Mouse (Mus musculus) common myeloid progenitor, adult 5-6 weeks (primary cell): Measurements from ENCODE around the gene Exosc7. TPM values are rescaled to one million over a fixed set of nuclear protein-coding genes. Genes with fewer than 3 reads are reported as not detected.

Experiments used
- ATAC-seq: replicated peaks from 2 replicates; pipeline ENCODE4 v1.8.0; 2016; ENCODE audit warnings: low read depth, mild to moderate bottlenecking, moderate TSS enrichment, inconsistent platforms; ENCODE audit not compliant: poor library complexity, severe bottlenecking
- total RNA-seq: library from RNA; stranded (forward); fragments of 200-1000, 187-1606 nt; gene quantifications from 2 replicates; pipeline ENCODE4 v1.2.3, GENCODE M21; 2017

Gene Exosc7
- total RNA-seq, result 104 and 108 TPM in 2 replicates

GRCm38 (mm10) chr9:123112805-123113521 lies at the start of gene Exosc7, which contains the start of gene Zdhhc3:
Gene Exosc7 (plus strand): TSS chr9:123113215.
Gene Zdhhc3 (minus strand): TSS chr9:123113205.
- ATAC-seq, result peak; percentile 87

DNA sequence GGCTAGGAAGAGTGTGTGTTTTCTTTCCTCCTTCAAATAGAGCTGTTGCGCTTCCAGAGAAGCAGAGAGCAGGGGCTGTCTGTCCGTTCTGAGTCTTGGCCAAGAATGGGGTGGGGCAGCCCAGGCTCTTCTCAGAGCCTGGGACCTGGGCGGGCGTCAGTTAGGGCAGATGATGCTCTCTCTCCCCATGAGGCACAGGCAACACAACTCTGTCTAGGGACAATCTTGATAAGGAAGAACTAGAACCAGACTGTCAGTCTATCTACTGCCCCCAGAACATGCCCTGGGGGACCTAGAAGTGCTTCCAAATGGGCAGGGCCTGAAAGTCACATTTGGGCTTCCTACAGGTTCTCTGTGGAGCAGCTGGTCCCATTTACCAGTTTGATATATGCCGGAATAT lies 33.9 kb upstream of the Exosc7 start:
- no peak; the same call in 1 of the 2 replicates for ATAC-seq

DNA sequence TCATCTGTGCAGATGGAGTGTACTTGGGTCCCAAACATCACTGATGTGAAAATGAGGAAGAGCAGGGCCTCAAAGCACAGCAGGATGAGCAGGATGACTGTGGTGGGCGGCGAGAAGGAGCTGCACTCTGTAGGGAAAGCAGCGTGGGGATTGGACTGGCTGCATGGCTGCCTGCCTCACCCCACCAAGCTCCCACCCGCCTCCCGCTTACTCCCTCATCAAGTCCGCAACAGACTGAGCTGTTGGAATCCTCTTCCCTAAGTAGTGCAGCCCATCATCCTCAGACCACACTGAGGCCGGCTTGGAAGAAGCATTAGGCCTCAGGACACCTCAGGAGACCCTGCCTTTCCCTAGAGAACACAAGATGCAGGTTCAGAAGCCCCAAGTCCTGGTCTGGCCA lies 32.7 kb upstream of the Exosc7 start:
- ATAC-seq, result no peak

DNA sequence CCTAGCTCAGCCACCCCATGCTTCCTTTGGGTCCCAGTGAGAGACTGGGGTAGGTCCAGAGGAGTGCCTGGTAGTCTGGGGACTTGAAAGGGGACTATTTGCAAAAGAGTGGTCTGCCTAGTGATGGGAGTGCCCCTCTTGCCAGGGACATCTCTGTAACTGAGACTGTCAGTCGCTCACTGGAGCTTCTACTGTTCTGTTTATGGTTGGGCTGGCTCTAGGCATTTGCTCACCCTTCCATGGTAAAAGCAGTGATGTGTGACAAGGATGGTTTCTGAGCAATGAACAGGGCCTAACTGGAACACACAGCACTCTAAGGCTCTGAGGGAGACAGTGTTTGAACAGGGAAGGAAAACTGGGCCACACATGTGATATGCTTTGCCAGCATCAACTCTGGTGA lies 32.2 kb upstream of the Exosc7 start:
- no peak for ATAC-seq

DNA sequence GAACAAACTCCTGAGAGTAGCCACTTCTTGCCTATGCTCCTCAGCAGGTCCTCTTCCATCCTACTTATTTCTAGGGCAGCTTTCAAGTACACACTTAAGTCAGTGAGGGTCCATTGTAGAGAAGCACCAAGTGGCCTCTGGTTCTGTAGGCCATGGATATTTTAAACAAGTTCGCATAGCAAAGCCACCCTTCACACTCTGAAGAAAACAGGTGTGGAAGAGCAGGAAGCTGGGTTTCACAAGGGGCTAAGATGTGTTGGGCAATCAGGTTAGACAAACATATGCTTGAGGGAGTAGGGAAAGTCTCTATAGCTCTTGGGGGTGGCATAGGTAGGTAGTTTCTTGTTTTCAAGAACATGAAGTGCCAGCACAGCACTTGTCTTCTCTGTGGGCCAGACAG lies 27.6 kb upstream of the Exosc7 start:
- ATAC-seq, result no peak

DNA sequence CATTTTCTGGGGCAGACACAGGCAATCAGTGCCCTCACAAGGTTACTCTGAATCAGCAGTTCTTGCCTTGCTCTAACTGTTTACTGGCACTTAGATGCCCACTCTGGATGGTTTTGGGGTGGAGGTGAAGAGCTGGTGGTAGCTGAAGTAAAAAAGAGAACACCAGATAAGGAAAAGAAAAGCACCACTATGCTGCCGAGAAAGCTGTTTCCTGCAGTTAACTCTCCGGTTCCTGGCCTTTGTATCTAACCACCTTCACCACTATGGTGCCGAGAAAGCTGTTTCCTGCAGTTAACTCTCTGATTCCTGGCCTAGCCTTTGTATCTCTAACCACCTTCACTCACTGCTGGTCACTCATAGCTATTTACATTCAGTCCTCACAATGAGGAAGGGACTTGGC lies 25.5 kb upstream of the Exosc7 start:
- peak; percentile 90 for ATAC-seq

- ATAC-seq, result no peak
Observed at GRCm38 (mm10) chr9:123090844-123091243, 22.2 kb upstream of the Exosc7 start.

- no peak; the same call in 1 of the 2 replicates for ATAC-seq
Observed at GRCm38 (mm10) chr9:123099631-123100455, 13.2 kb upstream of the Exosc7 start.

GRCm38 (mm10) chr9:123103425-123103824 lies 9.6 kb upstream of the Exosc7 start:
- ATAC-seq, result no peak

GRCm38 (mm10) chr9:123104362-123104761 lies 8.7 kb upstream of the Exosc7 start:
- ATAC-seq, result no peak

DNA sequence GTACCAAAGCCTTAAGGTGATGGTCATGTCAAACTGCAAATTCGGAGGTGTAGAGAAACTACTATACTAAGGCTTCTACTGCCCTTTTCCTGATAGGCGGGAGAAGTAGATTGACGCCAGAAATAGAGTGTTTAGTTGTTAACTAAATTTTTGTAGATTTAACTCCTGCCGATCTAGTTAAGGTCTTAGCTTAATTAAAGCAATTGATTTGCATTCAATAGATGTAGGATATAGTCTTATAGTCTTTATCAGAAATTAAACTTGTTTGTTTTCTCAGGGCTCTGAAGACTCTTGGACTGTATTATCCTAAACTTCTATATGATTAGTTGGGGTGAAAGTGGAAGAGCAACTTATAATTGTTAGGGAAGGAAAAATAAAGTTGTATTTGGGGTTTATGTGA lies 5.8 kb upstream of the Exosc7 start:
- ATAC-seq, result peak; percentile 90

DNA sequence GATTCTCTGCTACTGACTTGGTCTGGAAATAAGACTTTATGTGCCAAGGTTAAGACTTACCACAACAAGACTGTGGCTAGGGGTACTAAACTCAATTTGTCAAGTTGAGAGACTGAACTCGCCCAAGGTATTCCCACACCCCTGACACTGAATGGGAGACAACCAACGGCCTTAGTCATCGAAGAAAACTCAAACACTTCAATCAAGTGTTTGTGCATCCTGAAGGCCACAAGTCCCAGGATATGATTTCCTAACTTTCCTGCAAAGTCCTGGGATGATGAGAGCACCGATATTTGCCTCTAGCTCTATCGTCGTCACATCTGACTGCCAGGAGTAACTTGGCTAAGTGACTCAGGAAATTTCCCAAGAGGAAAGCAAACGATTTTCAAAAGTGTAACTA lies 3.8 kb upstream of the Exosc7 start:
- ATAC-seq, result no peak

GRCm38 (mm10) chr9:123111751-123112221 lies 1.2 kb upstream of the Exosc7 start:
- ATAC-seq, result no peak

GRCm38 (mm10) chr9:123113931-123114330 lies 916 bp downstream of the Exosc7 start:
- ATAC-seq, result no peak

GRCm38 (mm10) chr9:123115566-123115965 lies 2.6 kb downstream of the Exosc7 start:
- no peak for ATAC-seq

DNA sequence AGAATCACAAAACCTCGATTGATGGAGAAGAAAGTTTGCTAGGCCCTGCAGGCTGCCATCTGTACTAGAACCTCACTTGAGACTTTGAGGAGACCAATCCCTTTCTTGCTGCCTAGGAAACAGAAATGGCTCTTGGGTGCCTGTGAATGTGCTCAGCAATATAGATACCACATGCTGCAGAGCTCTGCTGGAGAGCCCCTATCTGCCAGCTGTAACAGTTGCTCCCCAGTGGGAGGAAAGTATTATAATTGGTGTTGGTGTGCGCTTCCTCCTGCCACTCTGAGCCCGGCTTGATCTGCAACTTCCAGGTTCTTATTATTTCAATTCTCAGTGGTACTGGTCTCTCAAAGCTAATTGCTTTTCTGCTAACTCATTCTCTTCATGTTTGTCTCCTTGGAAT lies 10.0 kb downstream of the Exosc7 start:
- no peak for ATAC-seq

- ATAC-seq, result peak; percentile 60; the same call in 1 of the 2 replicates
Observed at GRCm38 (mm10) chr9:123123571-123124412, 10.8 kb downstream of the Exosc7 start.

DNA sequence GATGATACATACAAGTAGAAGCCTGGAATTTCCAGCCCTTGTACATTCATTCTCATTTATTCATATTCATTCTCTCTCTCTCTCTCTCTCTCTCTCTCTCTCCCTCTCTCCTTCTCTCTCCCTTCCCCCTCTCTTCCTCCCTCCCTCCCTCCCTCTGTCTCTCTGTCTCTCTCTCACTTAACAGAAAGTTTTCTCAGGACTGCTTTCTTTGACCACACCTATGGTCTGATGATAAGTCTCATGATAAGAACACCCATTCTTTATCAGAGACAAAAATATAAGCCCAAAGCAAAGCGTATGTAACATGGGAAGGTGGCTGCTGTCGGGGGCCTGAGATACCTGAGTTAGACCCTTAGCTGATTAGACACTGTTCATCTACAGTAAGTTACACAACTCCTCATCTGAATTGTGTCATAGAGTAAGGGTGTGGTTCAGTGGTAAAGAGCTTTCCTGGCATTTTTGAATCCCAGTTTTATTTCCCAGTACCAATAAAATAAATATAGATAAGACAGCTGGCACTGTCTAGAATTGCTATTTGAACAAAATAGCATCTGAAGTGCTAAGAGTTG lies 11.5 kb downstream of the Exosc7 start:
- no peak for ATAC-seq

GRCm38 (mm10) chr9:123127663-123128062 lies 14.6 kb downstream of the Exosc7 start:
- ATAC-seq, result no peak

DNA sequence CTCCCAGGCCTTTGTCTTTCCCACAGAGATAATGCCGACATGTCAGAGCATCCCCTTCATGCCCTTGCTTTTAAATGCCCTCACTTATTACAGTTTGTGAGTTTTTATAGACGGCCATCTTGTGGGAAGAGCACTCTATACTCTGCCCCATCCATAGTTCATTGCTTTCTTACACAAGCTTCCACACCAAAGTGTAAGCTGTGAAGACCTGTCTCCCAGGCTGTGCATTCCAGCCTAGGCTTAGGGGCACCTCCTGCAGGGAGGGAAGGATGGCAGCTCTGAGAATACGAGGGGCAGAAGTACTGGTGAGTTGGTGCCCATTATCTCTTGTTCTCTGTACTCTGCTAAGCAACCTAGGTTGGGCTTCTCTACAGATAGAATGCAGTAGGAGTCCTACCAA lies 20.0 kb downstream of the Exosc7 start:
- no peak for ATAC-seq
